Mouse (Mus musculus) MEL (cell line): Measurements from ENCODE around the gene Creb3l1.

Experiments used
- CTCF ChIP-seq, 3 experiments: IDR thresholded peaks in 2 of 3; conservative IDR thresholded peaks in 1 of 3; 2 replicates each; pipeline ENCODE4 v1.5.1; 2011 to 2012; ENCODE audit warnings: low read length in 3 of 3, low read depth in 2 of 3, mild to moderate bottlenecking in 2 of 3, improper control_type of control experiment in 1 of 3, inconsistent platforms in 1 of 3, mixed read lengths in 1 of 3, moderate library complexity in 1 of 3; ENCODE audit not compliant: control insufficient read depth in 1 of 3, insufficient read depth in 1 of 3, poor library complexity in 1 of 3, severe bottlenecking in 1 of 3
- EP300 ChIP-seq, 2 experiments: IDR thresholded peaks; 2 replicates each; pipeline ENCODE4 v1.6.1; 2011; ENCODE audit warnings: improper control_type of control experiment in 2 of 2, low read length in 2 of 2, low read depth in 1 of 2, mild to moderate bottlenecking in 1 of 2
- KAT2A ChIP-seq: conservative IDR thresholded peaks from 2 replicates; pipeline ENCODE4 v1.6.1; 2012; ENCODE audit warnings: low read depth, low read length, improper control_type of control experiment, inconsistent platforms
- MAFK ChIP-seq: IDR thresholded peaks from 2 replicates; pipeline ENCODE4 v1.6.1; 2011; ENCODE audit warnings: low read depth, mild to moderate bottlenecking, low read length, improper control_type of control experiment, borderline replicate concordance
- MXI1 ChIP-seq: IDR thresholded peaks from 2 replicates; pipeline ENCODE4 v1.6.1; 2011; ENCODE audit warnings: mild to moderate bottlenecking, low read depth, low read length, improper control_type of control experiment
- POLR2A ChIP-seq, 2 experiments: IDR thresholded peaks; 2 replicates each; pipeline ENCODE4 v1.6.1; 2011 to 2012; ENCODE audit warnings: low read length in 2 of 2, mild to moderate bottlenecking in 2 of 2, control low read depth in 1 of 2, improper control_type of control experiment in 1 of 2, low read depth in 1 of 2, moderate library complexity in 1 of 2; ENCODE audit not compliant: control insufficient read depth in 1 of 2, insufficient read depth in 1 of 2, poor library complexity in 1 of 2
- SMC3 ChIP-seq: IDR thresholded peaks from 2 replicates; pipeline ENCODE4 v1.6.1; 2011; ENCODE audit warnings: low read depth, low read length, improper control_type of control experiment
- USF1 ChIP-seq: IDR thresholded peaks from 2 replicates; pipeline ENCODE4 v1.6.1; 2014; ENCODE audit warnings: low read depth, mild to moderate bottlenecking, inconsistent platforms, low read length, improper control_type of control experiment, moderate library complexity

GRCm38 (mm10) chr2:91948792-91949241, 75.5 kb downstream of the Creb3l1 start:
- TF ChIP-seq POLR2A (IDR thresholded peaks at IDR 0.05; ENCODE audit: control insufficient read depth in 1 of 2, insufficient read depth in 1 of 2, low read depth in 1 of 2, low read length in 2 of 2, poor library complexity in 1 of 2), result no peak
- TF ChIP-seq SMC3, result no peak
- TF ChIP-seq CTCF (IDR thresholded peaks at IDR 0.05 in 2 of 3, conservative IDR thresholded peaks at IDR 0.05 in 1 of 3; ENCODE audit: control insufficient read depth in 1 of 3, insufficient read depth in 1 of 3, low read depth in 2 of 3, low read length in 3 of 3, poor library complexity in 1 of 3, severe bottlenecking in 1 of 3), result no peak
- peak in 1 of 2 experiments; percentile 55; a peak in 3 of 4 replicates for TF ChIP-seq EP300 (IDR thresholded peaks at IDR 0.05; ENCODE audit: low read depth in 1 of 2, low read length in 2 of 2)
- no peak for TF ChIP-seq KAT2A
- no peak for TF ChIP-seq USF1
- TF ChIP-seq MXI1, result peak; percentile 91
- TF ChIP-seq MAFK, result no peak
